Mouse (Mus musculus): Measurements from ENCODE around the gene Mcmbp.

DNA sequence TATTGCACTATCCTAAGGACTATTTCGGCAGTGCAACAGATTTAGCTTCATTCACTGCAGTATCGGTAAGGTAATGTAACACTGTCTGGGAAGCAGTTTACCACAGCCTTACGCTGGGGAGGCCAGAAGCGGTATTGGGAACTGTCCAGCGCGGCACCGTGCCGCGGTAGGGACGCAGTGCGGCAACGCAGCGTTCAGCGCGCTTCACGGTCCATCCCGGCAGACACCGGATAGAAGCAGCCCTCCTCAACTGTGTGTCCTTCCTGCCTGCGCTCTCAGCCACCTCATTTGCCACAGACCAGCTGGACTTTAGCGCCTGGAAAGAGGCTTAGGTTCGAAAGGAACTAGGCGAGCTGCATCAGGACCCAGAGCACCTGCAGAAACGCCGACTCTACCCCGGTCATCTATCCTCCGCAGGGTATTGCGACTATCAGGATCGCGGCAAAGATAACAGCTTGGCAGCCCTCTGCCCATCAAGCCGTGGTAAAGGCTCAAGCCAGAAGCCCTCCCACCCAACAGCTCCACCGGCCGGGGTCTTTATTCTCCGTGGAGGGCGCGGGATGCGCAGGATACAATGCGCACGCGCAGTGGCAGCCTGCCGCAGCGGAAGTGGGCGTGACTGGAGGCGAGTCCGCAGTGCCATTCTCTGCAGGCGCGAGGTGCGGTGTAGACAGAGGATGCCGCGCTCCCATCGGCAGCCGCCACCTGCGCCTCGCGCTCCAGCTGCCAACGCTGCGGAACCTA is 52.3 kb downstream of the Mcmbp start:
- TF ChIP-seq TAL1 (IDR thresholded peaks at IDR 0.05; ENCODE audit: low read length): no peak
- no peak for TF ChIP-seq GATA1 (IDR thresholded peaks at IDR 0.05; ENCODE audit: low read length)

Data from erythroblast, embryonic 14.5 days (primary cell).